Mouse (Mus musculus) liver, embryonic 14.5 days (tissue): ENCODE measurements around the gene Erbb2.

Experiments used
- CTCF ChIP-seq: IDR thresholded peaks from 2 replicates; pipeline ENCODE4 v1.5.1; 2016; ENCODE audit warnings: antibody characterized with exemption, low read depth, control low read depth
- EP300 ChIP-seq: IDR thresholded peaks from 2 replicates; pipeline ENCODE4 v1.6.1; 2016; ENCODE audit warnings: antibody characterized with exemption, low read depth

DNA sequence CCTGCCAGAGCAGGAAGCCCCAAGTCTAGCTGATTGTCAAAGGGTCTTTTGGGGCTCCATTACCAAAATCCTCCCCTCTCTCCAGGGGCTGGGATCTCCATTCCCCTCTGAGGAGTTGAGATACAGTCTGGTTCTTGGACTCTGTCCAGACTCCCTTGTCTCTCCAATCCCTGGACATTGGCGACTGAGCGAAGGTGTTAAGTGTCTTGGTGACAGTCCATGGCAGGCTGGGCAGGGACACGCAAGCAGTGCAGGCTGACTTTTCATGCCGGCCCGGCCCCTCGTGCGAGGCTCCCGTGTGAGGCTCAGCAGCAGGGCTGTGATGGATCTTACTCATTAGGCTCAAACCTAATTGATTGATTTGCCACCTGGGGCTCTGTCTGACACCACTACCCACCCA lies 38.0 kb upstream of the Erbb2 start:
- TF ChIP-seq EP300 = no peak
- TF ChIP-seq CTCF = no peak
